23 mouse cellular contexts compared by ENCODE assay signal in genomic region chr6:87583991-87584390, GRCm38 (mm10). TPM values are rescaled to one million over a fixed set of nuclear protein-coding genes. Genes with fewer than 3 reads are reported as not detected.
DNase-seq lines count a peak whose midpoint lies in the region; ATAC-seq and TF ChIP-seq lines count a peak whose summit lies in the region.
"Had no signal": no experiment of that assay in that cellular context is flagged by ENCODE, and none has a peak within 500 bp of the region (broad histone marks: within the 10 kb centered on the region; RNA-seq: fewer than 3 reads in every experiment).

No protein-coding gene starts in this region.

- no peak for TF ChIP-seq CTCF in heart, adult 2 months (IDR thresholded peaks at IDR 0.05)
- no peak for TF ChIP-seq CTCF in liver, embryonic 14.5 days (IDR thresholded peaks at IDR 0.05; ENCODE audit: low read depth)

- intact Hi-C loops in heart, adult 2 months (cut with DNase I) = no loop called here

- H3K79me2 ChIP-seq in heart, adult 2 months (replicated peaks; ENCODE audit: control insufficient read depth, insufficient read depth, low read length) = no peaks in the 10 kb centered on the region

- H3K4me1 ChIP-seq in erythroblast, embryonic 14.5 days (ENCODE audit: control insufficient read depth) = peaks cover 97% of the 10 kb centered on the region
- H3K4me1 ChIP-seq in heart, embryonic 12.5 days (replicated peaks) = peaks cover 26% of the 10 kb centered on the region
- peaks cover 1% of the 10 kb centered on the region for H3K4me1 ChIP-seq in heart, adult 2 months (ENCODE audit: control insufficient read depth, insufficient read depth, low read length)
- peaks cover 53 to 55% of the 10 kb centered on the region in 2 experiments for H3K4me1 ChIP-seq in liver, embryonic 14.5 days (replicated peaks; ENCODE audit: control insufficient read depth in 2 of 2, insufficient read depth in 2 of 2, low read length in 1 of 2)
- H3K4me1 ChIP-seq: embryonic facial prominence, embryonic 12.5 days had no signal

- H3K4me3 ChIP-seq in erythroblast, embryonic 14.5 days (replicated peaks) = peak overlapping the region; percentile 39
- H3K4me3 ChIP-seq in heart, embryonic 12.5 days = no peak overlapping the region
- no peak overlapping the region for H3K4me3 ChIP-seq in heart, adult 2 months
- H3K4me3 ChIP-seq in liver, embryonic 14.5 days (ENCODE audit: insufficient read depth in 1 of 2, low read depth in 2 of 2, low read length in 2 of 2) = no peak overlapping the region
- H3K4me3 ChIP-seq: embryonic facial prominence, embryonic 12.5 days; forebrain, embryonic 13.5 days had no signal

- peaks cover 89% of the 10 kb centered on the region for H3K36me3 ChIP-seq in erythroblast, embryonic 14.5 days (ENCODE audit: control insufficient read depth)
- no peaks in the 10 kb centered on the region for H3K36me3 ChIP-seq in heart, embryonic 12.5 days
- no peaks in the 10 kb centered on the region for H3K36me3 ChIP-seq in heart, adult 2 months (ENCODE audit: control insufficient read depth, insufficient read depth, low read length)
- H3K36me3 ChIP-seq in liver, embryonic 14.5 days (replicated peaks; ENCODE audit: control insufficient read depth, insufficient read depth, low read depth) = no peaks in the 10 kb centered on the region; the same call in none of the 2 replicates
- H3K36me3 ChIP-seq: embryonic facial prominence, embryonic 12.5 days had no signal

- TF ChIP-seq POLR2A in heart, adult 2 months (IDR thresholded peaks at IDR 0.05; ENCODE audit: insufficient read depth, low read depth, low read length) = no peak

- ATAC-seq in erythroblast, adult 5-6 weeks (replicated peaks; ENCODE audit: low FRiP score, poor library complexity, severe bottlenecking) = no peak
- no peak for ATAC-seq in heart, embryonic 12.5 days (ENCODE audit: insufficient number of reproducible peaks, low FRiP score)
- ATAC-seq in liver, embryonic 14.5 days (ENCODE audit: insufficient read depth) = no peak
- ATAC-seq: CD4-positive, CD25-positive, alpha-beta regulatory T cell, adult 4 months; forebrain, embryonic 13.5 days; forebrain, postnatal 0 days; hindbrain, embryonic 16.5 days; inflammation-experienced regulatory T-cells, adult 6 months; intestine, postnatal 0 days had no signal

- H3K27ac ChIP-seq in heart, embryonic 12.5 days (ENCODE audit: poor library complexity, severe bottlenecking) = peak overlapping the region; percentile 52
- H3K27ac ChIP-seq in heart, adult 2 months = no peak overlapping the region
- peak overlapping the region; percentile 99 for H3K27ac ChIP-seq in liver, embryonic 14.5 days
- H3K27ac ChIP-seq: embryonic facial prominence, embryonic 12.5 days; forebrain, embryonic 13.5 days had no signal

- H3K9me3 ChIP-seq in erythroblast, embryonic 14.5 days (ENCODE audit: control insufficient read depth, low read length) = no peaks in the 10 kb centered on the region
- no peaks in the 10 kb centered on the region for H3K9me3 ChIP-seq in heart, embryonic 12.5 days (replicated peaks)
- H3K9me3 ChIP-seq in liver, embryonic 14.5 days (ENCODE audit: control insufficient read depth, low read length) = no peaks in the 10 kb centered on the region
- H3K9me3 ChIP-seq: embryonic facial prominence, embryonic 12.5 days; forebrain, embryonic 13.5 days; G1E had no signal

- no peak for DNase-seq in heart, adult 2 months
- no peak for DNase-seq in liver, embryonic 14.5 days (ENCODE audit: low read depth in 3 of 3, low spot score in 3 of 3)
- DNase-seq in spleen, postnatal 36 days (ENCODE audit: low spot score in 2 of 2) = no peak
- DNase-seq in right cerebral cortex, adult 2 months (ENCODE audit: low spot score in 2 of 2) = no peak
- DNase-seq: adrenal gland, adult 8-10 months; adrenal gland, postnatal 36 days; B cell, adult 2 months; cerebellum, adult 2 months; cerebellum, postnatal 10 days; embryo, embryonic 11 days; forebrain, postnatal 0 days; gastrocnemius, postnatal 14 days; heart, postnatal 10 days had no signal

- 79% methylated on average over 7 of the region's 7 CpGs for WGBS in heart, embryonic 12.5 days
- 87% methylated on average over 7 of the region's 7 CpGs for WGBS in heart, adult 2 months
- 74% methylated on average over 7 of the region's 7 CpGs for WGBS in liver, embryonic 14.5 days (ENCODE audit: insufficient replicate concordance)

- peaks cover 16% of the 10 kb centered on the region for H3K27me3 ChIP-seq in erythroblast, embryonic 14.5 days (ENCODE audit: control insufficient read depth)
- peaks cover 41% of the 10 kb centered on the region for H3K27me3 ChIP-seq in heart, embryonic 12.5 days (replicated peaks)
- no peaks in the 10 kb centered on the region for H3K27me3 ChIP-seq in heart, adult 2 months (ENCODE audit: control insufficient read depth, insufficient read depth, low read length)
- H3K27me3 ChIP-seq in liver, embryonic 14.5 days (ENCODE audit: control insufficient read depth, insufficient read depth, low read length) = no peaks in the 10 kb centered on the region
- H3K27me3 ChIP-seq: forebrain, embryonic 13.5 days had no signal

- peak overlapping the region; percentile 23 for H3K4me2 ChIP-seq in heart, embryonic 12.5 days
- peak overlapping the region; percentile 49 for H3K4me2 ChIP-seq in liver, embryonic 14.5 days (ENCODE audit: low read depth)
- H3K4me2 ChIP-seq: embryonic facial prominence, embryonic 12.5 days; forebrain, embryonic 13.5 days had no signal

- TF ChIP-seq EP300 in heart, adult 2 months (IDR thresholded peaks at IDR 0.05; ENCODE audit: insufficient read depth, low read depth, low read length) = no peak
- no peak for TF ChIP-seq EP300 in liver, embryonic 14.5 days (IDR thresholded peaks at IDR 0.05; ENCODE audit: low read depth)

- H3K9ac ChIP-seq in heart, embryonic 12.5 days = no peak overlapping the region
- H3K9ac ChIP-seq in heart, adult 2 months (ENCODE audit: low read depth, low read length) = no peak overlapping the region
- peak overlapping the region; percentile 23 for H3K9ac ChIP-seq in liver, embryonic 14.5 days (replicated peaks)
- H3K9ac ChIP-seq: embryonic facial prominence, embryonic 12.5 days; forebrain, embryonic 13.5 days; forebrain, postnatal 0 days had no signal

RNA-seq across cellular contexts. Expression of gene Prokr1, which starts 6.6 kb away (rescaled TPM):
- 0.37 and 0.68 TPM in 2 replicates for polyA plus RNA-seq in erythroblast, embryonic 14.5 days (2012)
- 55.4 and 68.8 TPM in 2 replicates for total RNA-seq in erythroblast, adult 5-6 weeks (2015; ENCODE audit: low replicate concordance)
- total RNA-seq in erythroblast, adult 5-6 weeks (2017; ENCODE audit: low replicate concordance) = 54.9 and 57.6 TPM in 2 replicates
- polyA plus RNA-seq in heart, embryonic 12.5 days (2016; fragmentation: Nextera tagmentation; extraction: Ambion mirVana) = 4.3 and 4.8 TPM in 2 replicates
- under 1 TPM; 0.37 to 0.77 TPM for total RNA-seq in heart, adult 2 months (2021)
- polyA plus RNA-seq in heart, adult 2 months (2012; rRNA removed) = 0.23 and 0.97 TPM in 2 replicates
- 2.9 TPM in 2 replicates for polyA plus RNA-seq in liver, embryonic 14.5 days (2012; rRNA removed)
- polyA plus RNA-seq in liver, embryonic 14.5 days (2014; fragmentation: Nextera tagmentation; extraction: Ambion mirVana) = 4.6 and 4.9 TPM in 2 replicates
- polyA plus RNA-seq: inflammation-experienced regulatory T-cells, adult 6 months had no signal

RNA-seq across cellular contexts. Expression of gene Arhgap25, which starts 50.9 kb away (rescaled TPM):
- not detected in 2 replicates for polyA plus RNA-seq in erythroblast, embryonic 14.5 days (2012)
- total RNA-seq in erythroblast, adult 5-6 weeks (2015; ENCODE audit: low replicate concordance) = 9.2 and 14.2 TPM in 2 replicates
- total RNA-seq in erythroblast, adult 5-6 weeks (2017; ENCODE audit: low replicate concordance) = 8.2 and 19.2 TPM in 2 replicates
- 2.1 and 2.5 TPM in 2 replicates for polyA plus RNA-seq in heart, embryonic 12.5 days (2016; fragmentation: Nextera tagmentation; extraction: Ambion mirVana)
- total RNA-seq in heart, adult 2 months (2021) = 1 to 10 TPM; 3.2 to 3.8 TPM
- 1.8 and 1.9 TPM in 2 replicates for polyA plus RNA-seq in heart, adult 2 months (2012; rRNA removed)
- polyA plus RNA-seq in liver, embryonic 14.5 days (2012; rRNA removed) = 1.2 and 1.5 TPM in 2 replicates
- 2.3 and 2.6 TPM in 2 replicates for polyA plus RNA-seq in liver, embryonic 14.5 days (2014; fragmentation: Nextera tagmentation; extraction: Ambion mirVana)
